Mouse (Mus musculus) gastrocnemius, postnatal 14 days (tissue): Measurements from ENCODE around the gene Cep97. TPM values are rescaled to one million over a fixed set of nuclear protein-coding genes. Genes with fewer than 3 reads are reported as not detected.
"Not testable (repeated sequence)": the region's sequence is repeated elsewhere in the genome, so short reads cannot be mapped to it uniquely, and the experiment has no call there.

Experiments
- DNase-seq: peaks from one replicate; pipeline ENCODE4 v3.0.0; 2021; ENCODE audit warnings: mixed read lengths
- intact Hi-C: fragments of 180-260 bp; cut with DNase I; formaldehyde crosslinking; loops from one replicate; pipeline ENCODE4 v1.15.1; 2025; ENCODE audit warnings: low total_unique reads
- total RNA-seq, 2 experiments: library from RNA; stranded (reverse); gene quantifications; 2 replicates each; pipeline ENCODE4 v1.2.3; 2021

Gene Cep97
- total RNA-seq, 2 experiments from 2014 or later = 4.0 to 4.3 TPM

GRCm38 (mm10) chr16:55894536-55894892 is 40.1 kb downstream of the Cep97 start:
- no peak for DNase-seq
- intact Hi-C loops = no loop called here

DNA sequence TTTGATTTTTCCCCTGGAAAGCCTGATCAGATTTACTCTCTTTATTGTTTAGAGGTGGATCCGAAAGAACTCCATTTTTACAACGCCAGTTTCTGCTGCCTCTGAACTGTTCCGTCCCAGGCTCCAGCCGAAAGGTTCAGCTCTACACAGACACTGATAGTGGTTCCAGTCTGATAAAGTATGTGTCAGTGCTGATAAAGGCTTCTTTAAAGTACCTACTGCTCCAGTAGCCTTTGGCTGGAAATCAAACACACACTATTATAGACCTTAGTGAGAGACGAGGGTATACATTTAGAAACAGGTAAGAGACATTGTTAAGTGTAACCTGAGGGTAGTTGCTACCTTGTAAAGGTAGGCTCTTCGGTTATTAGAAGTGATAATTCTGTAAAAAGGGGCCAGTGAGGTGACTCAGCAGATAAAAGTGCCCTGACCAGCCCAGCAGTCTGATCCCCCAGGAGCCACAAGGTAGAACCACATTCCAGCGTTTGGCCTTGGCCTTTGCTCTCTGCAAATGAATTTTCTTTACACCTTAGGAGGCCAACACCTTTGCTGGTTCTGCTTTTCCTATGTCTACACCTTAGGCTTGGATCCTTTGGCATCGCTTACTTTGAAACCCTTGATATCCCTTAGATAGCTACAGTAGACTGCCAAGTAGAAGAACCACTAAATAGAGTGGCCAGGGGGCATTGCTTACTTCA is 41.1 kb downstream of the Cep97 start:
- intact Hi-C loops = no loop called here
- no peak for DNase-seq

- no peak for DNase-seq
- intact Hi-C loops = no loop called here
Measured at GRCm38 (mm10) chr16:55892484-55892883, 42.2 kb downstream of the Cep97 start.

- no peak for DNase-seq
- intact Hi-C loops = no loop called here
Measured at GRCm38 (mm10) chr16:55891346-55891745, 43.3 kb downstream of the Cep97 start.

GRCm38 (mm10) chr16:55890346-55891136 is 44.1 kb downstream of the Cep97 start:
- intact Hi-C loops = no loop called here
- no peak for DNase-seq

- intact Hi-C loops = no loop called here
- no peak for DNase-seq
Measured at GRCm38 (mm10) chr16:55889451-55889850, 45.2 kb downstream of the Cep97 start.

- DNase-seq = no peak
- intact Hi-C loops = no loop called here
Measured at GRCm38 (mm10) chr16:55888584-55888960, 46.1 kb downstream of the Cep97 start.

GRCm38 (mm10) chr16:55887814-55888583 is 46.7 kb downstream of the Cep97 start:
- intact Hi-C loops = no loop called here

DNA sequence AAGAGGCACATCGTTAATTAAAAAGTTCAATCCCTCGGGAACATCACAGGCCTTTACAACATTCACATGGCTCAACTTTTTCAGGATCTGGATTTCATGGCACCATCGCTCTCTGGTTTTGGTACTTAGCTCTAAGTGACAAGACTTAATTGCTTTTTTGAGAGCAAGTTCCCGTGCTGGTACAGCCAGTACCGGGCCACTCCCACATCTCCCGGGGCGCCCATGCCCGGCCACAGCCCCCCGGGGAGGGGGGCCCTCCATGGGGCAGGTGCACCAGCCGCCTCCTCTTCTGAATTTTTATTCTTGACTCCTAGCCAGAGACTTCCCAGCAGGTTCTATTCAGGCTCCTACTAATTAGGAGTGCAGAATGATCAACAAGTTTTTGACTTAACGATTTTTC is 50.4 kb downstream of the Cep97 start:
- DNase-seq = no peak
- intact Hi-C loops = no loop called here

More at GRCm38 (mm10) chr16:55887814-55888583, 46.7 kb downstream of the Cep97 start:
- no peak for DNase-seq

DNA sequence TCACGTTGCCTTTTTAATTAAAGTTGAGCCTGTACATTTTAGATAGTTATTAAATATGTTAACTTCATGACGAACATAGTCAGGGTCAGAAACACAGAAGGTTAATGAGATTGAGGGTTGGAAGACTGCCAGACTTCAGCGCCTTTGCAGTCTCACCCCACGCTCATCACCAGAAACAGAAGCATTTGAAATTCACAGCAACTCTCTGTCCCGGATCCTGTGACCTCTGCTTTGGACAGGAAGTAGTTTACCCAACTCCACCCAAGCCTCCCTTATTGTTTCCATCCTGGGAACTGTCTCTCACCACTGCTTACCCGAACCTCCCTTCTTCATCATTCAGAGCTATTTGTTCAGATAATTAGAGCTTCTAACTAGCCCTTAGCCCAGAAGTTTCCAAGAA is 58.6 kb downstream of the Cep97 start:
- intact Hi-C loops = no loop called here
- no peak for DNase-seq

GRCm38 (mm10) chr16:55863832-55864231 is 70.8 kb downstream of the Cep97 start:
- no peak for DNase-seq
- intact Hi-C loops = no loop called here

- intact Hi-C loops = no loop called here
- peak; percentile 66 for DNase-seq
Measured at GRCm38 (mm10) chr16:55863149-55863815, 71.4 kb downstream of the Cep97 start.

- DNase-seq = no peak
- intact Hi-C loops = no loop called here
Measured at GRCm38 (mm10) chr16:55861104-55861503, 73.6 kb downstream of the Cep97 start.

DNA sequence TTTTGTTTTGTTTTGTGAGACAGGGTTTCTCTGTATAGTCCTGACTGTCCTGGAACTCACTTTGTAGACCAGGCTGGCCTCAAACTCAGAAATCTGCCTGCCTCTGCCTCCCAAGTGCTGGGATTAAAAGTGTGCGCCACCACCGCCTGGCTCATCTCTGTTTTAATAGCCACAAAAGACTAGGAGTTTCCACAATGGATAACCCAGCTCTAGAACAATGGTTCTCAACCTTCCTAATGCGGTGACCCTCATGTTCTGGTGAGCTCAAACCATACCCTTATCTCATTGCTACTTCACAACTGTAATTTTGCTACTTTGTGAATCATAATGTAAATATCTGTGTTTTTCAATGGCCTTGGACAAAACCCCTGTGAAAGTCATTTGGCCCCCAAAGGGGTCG is 75.2 kb downstream of the Cep97 start:
- intact Hi-C loops = loop anchor here (5.0 kb wide), 1 partner anchor 342 kb away; no protein-coding TSS in a partner anchor
- DNase-seq = not testable (repeated sequence)

DNA sequence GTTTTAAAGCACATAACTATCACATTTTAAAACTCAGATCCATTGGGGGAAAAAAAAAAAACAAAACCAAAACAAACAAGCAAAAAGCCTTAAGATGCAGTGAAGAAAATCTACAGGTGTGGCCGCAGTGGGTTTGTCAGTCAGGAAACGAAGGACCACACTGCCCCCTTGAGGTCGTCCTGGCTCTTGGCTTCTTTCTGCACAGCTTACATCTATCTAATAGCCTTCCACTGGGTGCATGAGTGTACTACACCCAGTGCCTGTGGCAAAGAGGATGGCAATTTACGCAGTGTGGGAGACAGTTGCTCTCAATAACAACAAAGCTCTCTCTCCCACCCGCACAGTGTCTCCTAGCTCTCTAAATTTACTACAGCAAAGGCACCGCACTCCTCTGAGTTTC is 76.2 kb downstream of the Cep97 start:
- peak; percentile 55 for DNase-seq
- intact Hi-C loops = loop anchor here (5.0 kb wide), 1 partner anchor 341 kb away; no protein-coding TSS in a partner anchor

- peak; percentile 68 for DNase-seq
Measured at GRCm38 (mm10) chr16:55852943-55853727, 81.5 kb downstream of the Cep97 start.

DNA sequence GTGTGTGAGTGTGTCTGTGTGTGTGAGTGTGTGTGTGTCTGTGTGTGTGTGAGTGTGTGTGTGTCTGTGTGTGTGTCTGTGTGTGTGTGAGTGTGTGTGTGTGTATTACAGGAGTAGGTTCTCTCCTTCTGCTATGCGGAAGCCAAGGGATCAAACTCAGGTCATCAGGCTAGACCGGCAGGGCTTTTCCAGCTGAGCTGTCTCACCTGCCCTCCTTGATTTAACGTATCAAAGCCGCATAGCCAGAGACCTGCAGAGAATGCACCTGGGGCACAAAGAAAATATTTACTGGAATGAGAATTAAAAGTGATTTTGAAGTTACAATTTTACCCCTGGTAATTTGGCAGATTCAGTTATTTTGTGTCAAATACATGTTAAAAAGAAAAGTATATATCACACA is 82.1 kb downstream of the Cep97 start:
- intact Hi-C loops = loop anchor here (5.0 kb wide), 1 partner anchor 370 kb away; no protein-coding TSS in a partner anchor
- DNase-seq = no peak

More at GRCm38 (mm10) chr16:55852943-55853727, 81.5 kb downstream of the Cep97 start:
- intact Hi-C loops = loop anchor here (5.0 kb wide), 1 partner anchor 371 kb away; no protein-coding TSS in a partner anchor

GRCm38 (mm10) chr16:55850485-55850884 is 84.2 kb downstream of the Cep97 start:
- DNase-seq = no peak
- intact Hi-C loops = loop anchor here (5.0 kb wide), 1 partner anchor 368 kb away; no protein-coding TSS in a partner anchor
